Mouse (Mus musculus): Measurements from ENCODE around the gene Trp73. TPM values are rescaled to one million over a fixed set of nuclear protein-coding genes. Genes with fewer than 3 reads are reported as not detected.

Trp73 gene
- polyA plus RNA-seq, 1 experiment from 2014 or later = 0.26 TPM

DNA sequence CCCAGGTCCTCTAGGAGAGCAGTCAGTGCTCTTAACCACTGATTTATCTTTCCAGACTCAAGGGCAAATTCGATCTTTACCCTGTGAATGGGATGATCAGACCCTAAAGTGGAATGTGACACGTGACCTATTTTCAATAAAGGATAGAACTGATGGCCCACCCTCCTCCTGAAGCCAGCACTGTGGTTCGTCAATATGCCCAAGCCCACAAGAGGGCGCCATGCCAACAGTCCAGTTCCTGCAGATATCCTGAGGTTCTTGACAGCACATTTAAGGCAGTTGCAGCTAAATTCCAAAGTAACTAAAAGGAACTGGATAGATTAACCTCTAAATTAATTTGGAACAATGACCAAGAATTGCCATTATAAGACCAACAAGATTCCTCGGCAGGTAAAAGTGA is 27.0 kb upstream of the Trp73 start:
- no peaks in the 10 kb centered on the region for H3K36me3 ChIP-seq
- peaks cover 37% of the 10 kb centered on the region for H3K27me3 ChIP-seq
- WGBS = 25% methylated on average over 5 of the region's 5 CpGs
- no peak for ATAC-seq (replicated peaks; ENCODE audit: insufficient number of reproducible peaks, insufficient read depth, low FRiP score, low read depth)
- H3K9ac ChIP-seq = no peak overlapping the region
- no peak overlapping the region for H3K4me2 ChIP-seq
- no peak overlapping the region for H3K4me3 ChIP-seq
- no peak overlapping the region for H3K27ac ChIP-seq
- H3K4me1 ChIP-seq (replicated peaks) = peaks cover 26% of the 10 kb centered on the region
- no peaks in the 10 kb centered on the region for H3K9me3 ChIP-seq (replicated peaks)

DNA sequence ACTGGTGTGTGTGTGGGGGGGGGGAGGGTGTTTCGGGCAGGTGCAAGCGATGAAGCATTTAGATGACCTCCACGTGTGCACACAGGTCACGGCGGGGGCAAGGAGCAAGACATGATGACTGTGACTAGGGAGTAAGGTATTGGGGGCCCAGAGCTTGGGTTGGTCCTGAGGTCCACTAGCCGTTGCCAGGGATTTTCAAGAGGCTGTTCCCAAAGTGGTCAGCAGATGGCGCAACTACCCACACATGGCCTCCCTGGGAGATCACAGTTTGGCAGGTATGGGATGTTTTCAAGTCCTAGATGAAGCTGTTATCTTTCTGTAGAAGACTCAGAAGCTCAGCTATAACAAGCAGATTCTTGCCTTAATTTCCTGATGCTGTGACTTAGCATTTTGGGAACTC is 23.3 kb upstream of the Trp73 start:
- 13% methylated on average over 7 of the region's 7 CpGs for WGBS
- Histone ChIP-seq H3K4me1 (replicated peaks) (peaks cover 20% of the 10 kb centered on the region), H3K27ac (no peak overlapping the region)

DNA sequence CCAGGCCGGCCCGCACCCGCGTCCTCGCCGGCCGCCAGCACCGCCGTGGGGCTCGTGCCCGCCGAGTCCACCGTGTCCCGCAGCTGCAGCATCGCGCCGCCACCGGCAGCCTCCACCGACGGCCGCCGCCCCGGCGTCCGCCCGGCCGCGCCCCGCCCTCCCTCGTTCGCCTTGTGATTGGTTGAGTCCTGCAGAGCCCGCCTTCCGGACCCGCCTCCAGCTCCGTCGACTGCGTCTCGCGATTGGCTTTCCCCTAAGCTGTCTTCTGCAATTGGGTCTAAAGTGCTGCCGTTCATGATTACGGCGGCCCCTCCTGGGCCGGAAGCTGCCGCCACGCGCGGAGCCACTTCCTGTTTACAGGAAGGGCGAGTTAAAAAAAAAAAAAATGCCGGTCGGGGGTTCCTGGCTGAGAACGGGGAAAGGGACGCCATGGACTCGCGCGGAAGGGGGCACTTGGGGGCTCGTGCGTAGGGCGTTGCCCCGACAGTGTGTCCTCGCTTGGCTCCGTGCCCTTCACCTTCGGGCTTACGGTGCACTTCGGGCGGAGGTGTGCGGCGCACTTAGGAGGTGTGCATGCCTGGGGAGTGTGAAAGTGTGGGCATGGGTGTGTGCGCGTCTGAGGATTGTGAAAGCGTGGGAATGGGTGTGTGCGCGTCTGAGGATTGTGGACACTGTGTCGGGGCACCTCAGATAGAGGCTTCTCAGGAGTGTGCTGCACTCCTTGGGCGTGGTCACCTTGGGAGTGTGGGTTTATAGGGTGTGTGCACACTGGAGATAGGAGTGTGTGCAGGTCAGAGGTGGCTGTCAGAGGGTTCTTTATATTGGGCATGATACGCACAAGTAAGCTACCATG is 20.8 kb upstream of the Trp73 start, which contains the start of gene Tprgl:
TSS of gene Tprgl (minus strand) at position 129 of the 853 bp plus-strand sequence.
- Histone ChIP-seq H3K36me3 (peaks cover 31% of the 10 kb centered on the region), H3K27ac (peak within 1 kb of the TSS; percentile 80), H3K27me3 (no peaks in the 10 kb centered on the region), H3K4me3 (peak within 1 kb of the TSS; percentile 97), H3K4me2 (peak within 1 kb of the TSS; percentile 91), H3K9ac (peak within 1 kb of the TSS; percentile 87), H3K4me1 (replicated peaks) (peaks cover 20% of the 10 kb centered on the region), H3K9me3 (replicated peaks) (no peaks in the 10 kb centered on the region)
- 1% methylated on average over 71 of the region's 75 CpGs for WGBS
- peak; percentile 95 for ATAC-seq (replicated peaks; ENCODE audit: insufficient number of reproducible peaks, insufficient read depth, low FRiP score, low read depth)

More for the DNA sequence above, 23.3 kb upstream of the Trp73 start:
- peaks cover 6% of the 10 kb centered on the region; the same call in 1 of the 2 replicates for H3K36me3 ChIP-seq
- no peak overlapping the region for H3K4me2 ChIP-seq
- ATAC-seq (replicated peaks; ENCODE audit: insufficient number of reproducible peaks, insufficient read depth, low FRiP score, low read depth) = no peak
- no peaks in the 10 kb centered on the region for H3K9me3 ChIP-seq (replicated peaks)
- no peak overlapping the region for H3K9ac ChIP-seq
- no peaks in the 10 kb centered on the region for H3K27me3 ChIP-seq
- no peak overlapping the region for H3K4me3 ChIP-seq

DNA sequence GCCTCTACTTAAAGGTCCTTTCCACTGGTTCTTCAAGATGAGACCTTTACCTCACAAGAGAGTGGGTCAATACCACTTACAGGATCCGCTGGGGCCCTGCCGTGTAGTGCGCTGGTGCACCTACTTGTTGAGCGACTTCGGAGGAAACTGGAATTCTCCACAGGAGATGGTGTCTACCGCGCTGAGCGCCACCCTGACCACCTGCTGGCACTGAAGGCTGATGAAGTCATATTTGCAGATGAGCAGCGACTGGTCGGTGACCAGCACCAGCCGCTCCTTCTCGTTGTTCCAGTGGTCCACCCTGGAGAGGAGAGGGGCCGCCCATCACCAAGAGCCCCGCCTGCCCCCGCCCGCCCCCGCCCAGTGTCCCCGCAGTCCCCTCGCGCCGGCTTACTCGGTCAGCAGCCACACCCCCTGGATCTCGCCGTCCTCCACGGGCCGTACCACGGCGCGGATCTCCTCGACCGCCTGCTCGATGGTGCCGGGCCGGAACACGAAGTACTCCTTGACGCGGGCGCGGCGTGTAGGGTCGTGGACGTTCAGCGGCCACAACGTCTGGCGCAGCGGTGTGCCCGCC is 20.0 kb upstream of the Trp73 start:
- peak overlapping the region; percentile 97 for H3K4me3 ChIP-seq
- H3K4me2 ChIP-seq = peak overlapping the region; percentile 91
- H3K9me3 ChIP-seq (replicated peaks) = no peaks in the 10 kb centered on the region
- peak overlapping the region; percentile 87 for H3K9ac ChIP-seq
- peak; percentile 58 for ATAC-seq (replicated peaks; ENCODE audit: insufficient number of reproducible peaks, insufficient read depth, low FRiP score, low read depth)
- no peaks in the 10 kb centered on the region for H3K27me3 ChIP-seq
- H3K36me3 ChIP-seq = peaks cover 31% of the 10 kb centered on the region
- H3K4me1 ChIP-seq (replicated peaks) = peaks cover 20% of the 10 kb centered on the region
- peak overlapping the region; percentile 80 for H3K27ac ChIP-seq
- 2% methylated on average over 47 of the region's 47 CpGs for WGBS

GRCm38 (mm10) chr4:154159002-154159401 is 19.0 kb upstream of the Trp73 start:
- peaks cover 20% of the 10 kb centered on the region for H3K4me1 ChIP-seq (replicated peaks)

GRCm38 (mm10) chr4:154157970-154158662 is 18.1 kb upstream of the Trp73 start:
- H3K4me2 ChIP-seq = no peak overlapping the region
- no peak for ATAC-seq (replicated peaks; ENCODE audit: insufficient number of reproducible peaks, insufficient read depth, low FRiP score, low read depth)
- H3K9me3 ChIP-seq (replicated peaks) = no peaks in the 10 kb centered on the region
- H3K4me3 ChIP-seq = no peak overlapping the region
- 90% methylated on average over 14 of the region's 14 CpGs for WGBS
- H3K36me3 ChIP-seq = peaks cover 35% of the 10 kb centered on the region
- peaks cover 20% of the 10 kb centered on the region for H3K4me1 ChIP-seq (replicated peaks)
- no peaks in the 10 kb centered on the region for H3K27me3 ChIP-seq
- no peak overlapping the region for H3K27ac ChIP-seq
- no peak overlapping the region for H3K9ac ChIP-seq

More at GRCm38 (mm10) chr4:154159002-154159401, 19.0 kb upstream of the Trp73 start:
- no peaks in the 10 kb centered on the region for H3K9me3 ChIP-seq (replicated peaks)
- ATAC-seq (replicated peaks; ENCODE audit: insufficient number of reproducible peaks, insufficient read depth, low FRiP score, low read depth) = no peak
- WGBS = 17% methylated on average over 6 of the region's 6 CpGs
- H3K27ac ChIP-seq = no peak overlapping the region
- H3K4me2 ChIP-seq = peak overlapping the region; percentile 91
- H3K4me3 ChIP-seq = peak overlapping the region; percentile 97; the same call in 1 of the 2 replicates
- no peaks in the 10 kb centered on the region for H3K27me3 ChIP-seq
- no peak overlapping the region for H3K9ac ChIP-seq
- H3K36me3 ChIP-seq = peaks cover 31% of the 10 kb centered on the region

DNA sequence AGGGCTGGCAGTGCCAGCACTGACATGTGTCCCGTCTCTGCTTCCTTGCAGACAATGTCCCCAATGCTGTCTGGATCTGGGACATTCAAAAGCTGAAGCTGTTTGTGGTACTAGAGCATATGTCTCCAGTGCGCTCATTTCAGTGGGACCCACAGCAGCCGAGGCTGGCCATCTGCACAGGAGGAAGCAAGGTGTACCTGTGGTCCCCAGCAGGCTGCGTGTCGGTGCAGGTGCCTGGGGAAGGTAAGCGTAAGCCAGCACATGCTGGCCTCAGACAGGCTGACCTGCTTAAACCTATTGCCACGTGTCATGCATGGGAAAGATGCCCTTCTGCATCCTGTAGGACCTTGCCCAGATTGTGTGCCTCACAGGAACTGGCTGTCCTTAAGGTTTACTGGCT is 16.0 kb upstream of the Trp73 start:
- no peak overlapping the region for H3K4me3 ChIP-seq
- H3K36me3 ChIP-seq = peaks cover 54% of the 10 kb centered on the region
- H3K27me3 ChIP-seq = no peaks in the 10 kb centered on the region
- H3K9me3 ChIP-seq (replicated peaks) = no peaks in the 10 kb centered on the region
- no peak for ATAC-seq (replicated peaks; ENCODE audit: insufficient number of reproducible peaks, insufficient read depth, low FRiP score, low read depth)
- H3K9ac ChIP-seq = no peak overlapping the region
- H3K4me1 ChIP-seq (replicated peaks) = peaks cover 14% of the 10 kb centered on the region
- 81% methylated on average over 7 of the region's 7 CpGs for WGBS
- no peak overlapping the region for H3K27ac ChIP-seq
- no peak overlapping the region for H3K4me2 ChIP-seq

DNA sequence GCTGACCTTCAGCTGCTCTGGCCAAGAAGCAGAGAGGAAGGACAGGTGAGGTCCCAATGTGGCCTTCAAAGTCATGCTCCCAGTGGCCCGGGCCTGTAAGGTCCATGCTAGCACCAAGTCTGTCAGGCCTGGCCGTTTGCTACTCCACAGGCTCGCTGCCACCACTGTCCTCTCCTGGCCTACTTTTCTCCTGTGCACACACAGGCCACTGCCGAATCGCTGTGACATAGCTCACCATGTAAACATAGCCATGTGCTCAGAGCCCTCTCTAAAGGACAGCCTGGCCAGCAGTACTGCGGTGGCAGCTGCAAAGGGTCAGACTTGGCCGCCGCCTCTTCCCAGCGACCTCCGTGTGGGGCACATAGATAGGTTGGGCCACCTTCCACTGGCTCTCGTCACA is 14.1 kb upstream of the Trp73 start:
- no peak overlapping the region for H3K27ac ChIP-seq
- no peak overlapping the region for H3K4me3 ChIP-seq
- no peak overlapping the region for H3K9ac ChIP-seq
- H3K36me3 ChIP-seq = peaks cover 54% of the 10 kb centered on the region
- H3K27me3 ChIP-seq = no peaks in the 10 kb centered on the region
- no peaks in the 10 kb centered on the region for H3K9me3 ChIP-seq (replicated peaks)
- H3K4me2 ChIP-seq = no peak overlapping the region
- no peak for ATAC-seq (replicated peaks; ENCODE audit: insufficient number of reproducible peaks, insufficient read depth, low FRiP score, low read depth)
- H3K4me1 ChIP-seq (replicated peaks) = peaks cover 4% of the 10 kb centered on the region
- 70% methylated on average over 11 of the region's 11 CpGs for WGBS

- Histone ChIP-seq H3K9ac (no peak overlapping the region), H3K4me3 (no peak overlapping the region), H3K4me1 (replicated peaks) (peaks cover 12% of the 10 kb centered on the region), H3K4me2 (no peak overlapping the region), H3K9me3 (replicated peaks) (no peaks in the 10 kb centered on the region), H3K27ac (no peak overlapping the region), H3K36me3 (peaks cover 3% of the 10 kb centered on the region; the same call in 1 of the 2 replicates), H3K27me3 (peaks cover 6% of the 10 kb centered on the region)
- ATAC-seq (replicated peaks; ENCODE audit: insufficient number of reproducible peaks, insufficient read depth, low FRiP score, low read depth) = no peak
- WGBS = 80% methylated on average over 10 of the region's 10 CpGs
These were observed 6.3 kb upstream of the Trp73 start for GRCm38 (mm10) chr4:154146342-154146741.

DNA sequence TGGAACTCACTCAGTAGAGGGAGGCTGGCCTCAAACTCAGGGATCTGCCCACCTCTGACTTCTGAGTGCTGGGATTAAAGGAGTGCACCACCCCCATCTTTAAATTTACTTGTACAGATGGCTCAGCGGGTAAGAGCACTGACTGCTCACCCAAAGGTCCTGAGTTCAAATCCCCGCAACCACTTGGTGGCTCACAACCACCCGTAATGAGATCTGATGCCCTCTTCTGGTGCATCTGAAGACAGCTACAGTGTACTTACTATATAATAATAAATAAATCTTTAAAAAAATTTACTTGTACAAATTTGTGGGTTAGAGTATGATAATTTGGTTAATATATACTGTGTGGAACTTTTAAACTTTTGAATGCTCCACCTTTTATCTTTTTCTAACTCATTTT is 4.7 kb upstream of the Trp73 start:
- H3K4me1 ChIP-seq (replicated peaks) = peaks cover 29% of the 10 kb centered on the region
- H3K4me2 ChIP-seq = no peak overlapping the region
- no peak overlapping the region for H3K4me3 ChIP-seq
- no peak for ATAC-seq (replicated peaks; ENCODE audit: insufficient number of reproducible peaks, insufficient read depth, low FRiP score, low read depth)
- H3K36me3 ChIP-seq = no peaks in the 10 kb centered on the region; the same call in 1 of the 2 replicates
- no peak overlapping the region for H3K9ac ChIP-seq
- no peak overlapping the region for H3K27ac ChIP-seq
- no peaks in the 10 kb centered on the region for H3K9me3 ChIP-seq (replicated peaks)
- 80% methylated on average over 3 of the region's 3 CpGs for WGBS
- H3K27me3 ChIP-seq = peaks cover 22% of the 10 kb centered on the region

Measured in heart, embryonic 15.5 days (tissue).